Mouse (Mus musculus): ENCODE data around the gene Reln.
A peak's percentile ranks its signal among the peaks of the same experiment; 100 is the strongest.

The Reln gene

GRCm38 (mm10) chr5:22344556-22344975 is at the start of gene Reln:
TSS of gene Reln (minus strand) at chr5:22344702.
- DNase-seq, result no peak

GRCm38 (mm10) chr5:22388502-22388901 is 44.0 kb upstream of the Reln start:
- no peak for DNase-seq

- DNase-seq, result no peak
Measured at GRCm38 (mm10) chr5:22360510-22360909, 16.0 kb upstream of the Reln start.

GRCm38 (mm10) chr5:22348412-22348811 is 3.9 kb upstream of the Reln start:
- no peak for DNase-seq

GRCm38 (mm10) chr5:22347732-22348131 is 3.2 kb upstream of the Reln start:
- no peak for DNase-seq

- DNase-seq, result no peak
Measured at GRCm38 (mm10) chr5:22345894-22346635, 1.6 kb upstream of the Reln start.

GRCm38 (mm10) chr5:22344976-22345651 is 612 bp upstream of the Reln start:
- DNase-seq, result no peak

- no peak for DNase-seq
Measured at GRCm38 (mm10) chr5:22343843-22344555, 503 bp downstream of the Reln start.

- DNase-seq, result no peak
Measured at GRCm38 (mm10) chr5:22343536-22343842, 1.0 kb downstream of the Reln start.

- no peak for DNase-seq
Measured at GRCm38 (mm10) chr5:22342461-22342860, 2.0 kb downstream of the Reln start.

- DNase-seq, result no peak
Measured at GRCm38 (mm10) chr5:22340991-22341390, 3.5 kb downstream of the Reln start.

GRCm38 (mm10) chr5:22335408-22335807 is 9.1 kb downstream of the Reln start:
- DNase-seq, result no peak

GRCm38 (mm10) chr5:22330802-22331201 is 13.7 kb downstream of the Reln start:
- no peak for DNase-seq

GRCm38 (mm10) chr5:22328431-22329359 is 15.8 kb downstream of the Reln start:
- DNase-seq, result no peak

- DNase-seq, result peak; percentile 18
Measured at GRCm38 (mm10) chr5:22327170-22327569, 17.3 kb downstream of the Reln start.

GRCm38 (mm10) chr5:22323801-22324200 is 20.7 kb downstream of the Reln start:
- no peak for DNase-seq

- DNase-seq, result no peak
Measured at GRCm38 (mm10) chr5:22317807-22318206, 26.7 kb downstream of the Reln start.

- DNase-seq, result no peak
Measured at GRCm38 (mm10) chr5:22316471-22316870, 28.0 kb downstream of the Reln start.

- no peak for DNase-seq
Measured at GRCm38 (mm10) chr5:22315990-22316389, 28.5 kb downstream of the Reln start.

GRCm38 (mm10) chr5:22312995-22313394 is 31.5 kb downstream of the Reln start:
- DNase-seq, result no peak

GRCm38 (mm10) chr5:22311046-22311445 is 33.5 kb downstream of the Reln start:
- DNase-seq, result no peak

GRCm38 (mm10) chr5:22309001-22309400 is 35.5 kb downstream of the Reln start:
- no peak for DNase-seq

- no peak for DNase-seq
Measured at GRCm38 (mm10) chr5:22307853-22308252, 36.6 kb downstream of the Reln start.
